Mouse (Mus musculus) stomach, embryonic 14.5 days (tissue): ENCODE data around the gene Cnksr1. TPM values are rescaled to one million over a fixed set of nuclear protein-coding genes. Genes with fewer than 3 reads are reported as not detected.

Source experiments
- ATAC-seq: fragments of 200-750 bp; cut with Nextera tagmentation; 2 replicates; pipeline ENCODE4 v1.8.0; 2017; ENCODE audit warnings: low read depth, moderate TSS enrichment; ENCODE audit not compliant: insufficient number of reproducible peaks, insufficient read depth, low FRiP score
- H3K27ac ChIP-seq: fragments of 300-500 bp; sonication (generic); 2 replicates; pipeline ENCODE4 v1.5.1; 2014; ENCODE audit warnings: mild to moderate bottlenecking, low read length, moderate library complexity, mixed read lengths
- H3K27me3 ChIP-seq: fragments of 300-500 bp; sonication (generic); 2 replicates; pipeline ENCODE4 v1.6.1; 2014; ENCODE audit warnings: low read length, control low read depth, mixed read lengths; ENCODE audit not compliant: control insufficient read depth, insufficient read depth
- H3K36me3 ChIP-seq: fragments of 300-500 bp; sonication (generic); 2 replicates; pipeline ENCODE4 v1.6.1; 2014; ENCODE audit warnings: mild to moderate bottlenecking, control low read depth, low read length, moderate library complexity, mixed read lengths; ENCODE audit not compliant: control insufficient read depth, insufficient read depth
- H3K4me1 ChIP-seq: fragments of 300-500 bp; sonication (generic); 2 replicates; pipeline ENCODE4 v1.6.1; 2014; ENCODE audit warnings: low read length, control low read depth, mixed read lengths; ENCODE audit not compliant: control insufficient read depth, insufficient read depth
- H3K4me2 ChIP-seq: fragments of 300-500 bp; sonication (generic); replicated peaks from 2 replicates; pipeline ENCODE4 v1.6.1; 2014; ENCODE audit warnings: low read depth, low read length, control low read depth
- H3K4me3 ChIP-seq: fragments of 300-500 bp; sonication (generic); 2 replicates; pipeline ENCODE4 v1.5.1; 2014; ENCODE audit warnings: low read depth, low read length, control low read depth
- H3K9ac ChIP-seq: fragments of 300-500 bp; sonication (generic); replicated peaks from 2 replicates; pipeline ENCODE4 v1.6.1; 2014; ENCODE audit warnings: low read depth, mild to moderate bottlenecking, control low read depth, low read length, moderate library complexity, mixed read lengths
- H3K9me3 ChIP-seq: fragments of 300-500 bp; sonication (generic); 2 replicates; pipeline ENCODE4 v1.6.1; 2016; ENCODE audit warnings: low read depth, low read length, control low read depth; ENCODE audit not compliant: control insufficient read depth
- WGBS: fragments of 180-500 bp; shearing (Covaris S2); extraction: QIAGEN DNeasy Blood & Tissue Kit; methylation state at CpG from one replicate; pipeline ENCODE4 v1.1.7; 2014; 5-methylcytosine and 5-hydroxymethylcytosine counted together
- polyA plus RNA-seq: library from polyadenylated mRNA; unstranded; fragments of >200 nt; fragmentation: Nextera tagmentation; extraction: Ambion mirVana; gene quantifications from 2 replicates; pipeline ENCODE4 v1.2.1, GENCODE M21; 2014

Cnksr1 gene
- polyA plus RNA-seq, 1 experiment from 2014 or later, result 6.3 TPM

GRCm38 (mm10) chr4:134255854-134256253 lies 17.7 kb upstream of the Cnksr1 start:
- Histone ChIP-seq H3K4me1 (peaks cover 25% of the 10 kb centered on the region), H3K36me3 (no peaks in the 10 kb centered on the region), H3K4me3 (no peak overlapping the region), H3K27ac (no peak overlapping the region), H3K9me3 (no peaks in the 10 kb centered on the region), H3K4me2 (no peak overlapping the region), H3K9ac (no peak overlapping the region), H3K27me3 (peaks cover 12% of the 10 kb centered on the region; the same call in 1 of the 2 replicates)
- 35% methylated on average over 4 of the region's 4 CpGs for WGBS
- ATAC-seq, result no peak

GRCm38 (mm10) chr4:134254835-134255234 lies 16.6 kb upstream of the Cnksr1 start:
- H3K4me3 ChIP-seq, result no peak overlapping the region
- no peak overlapping the region for H3K9ac ChIP-seq
- H3K9me3 ChIP-seq, result no peaks in the 10 kb centered on the region
- no peaks in the 10 kb centered on the region for H3K36me3 ChIP-seq
- H3K27me3 ChIP-seq, result peaks cover 21% of the 10 kb centered on the region
- H3K4me1 ChIP-seq, result peaks cover 29% of the 10 kb centered on the region
- WGBS, result 60% methylated on average over 3 of the region's 3 CpGs
- H3K27ac ChIP-seq, result no peak overlapping the region
- no peak for ATAC-seq
- no peak overlapping the region for H3K4me2 ChIP-seq

GRCm38 (mm10) chr4:134253722-134254324 lies 15.6 kb upstream of the Cnksr1 start, which contains the start of gene Grrp1:
Grrp1 (minus strand) TSS chr4:134254106.
- Histone ChIP-seq H3K27ac (peak within 1 kb of the TSS; percentile 27; the same call in 1 of the 2 replicates), H3K4me3 (peak within 1 kb of the TSS; percentile 45), H3K4me1 (peaks cover 35% of the 10 kb centered on the region), H3K9me3 (no peaks in the 10 kb centered on the region), H3K36me3 (no peaks in the 10 kb centered on the region), H3K4me2 (peak within 1 kb of the TSS; percentile 98), H3K27me3 (peaks cover 23% of the 10 kb centered on the region), H3K9ac (0 out of 2 replicates have a peak within 1 kb of the TSS, but pooled peaks have one; percentile 4)
- ATAC-seq, result no peak
- WGBS, result 0% methylated on average over 13 of the region's 13 CpGs

- Histone ChIP-seq H3K36me3 (no peaks in the 10 kb centered on the region), H3K4me1 (peaks cover 35% of the 10 kb centered on the region), H3K4me2 (peak overlapping the region; percentile 98), H3K9ac (0 out of 2 replicates have a peak overlapping the region, but pooled peaks have one; percentile 4), H3K27ac (peak overlapping the region; percentile 27; the same call in 1 of the 2 replicates), H3K27me3 (peaks cover 23% of the 10 kb centered on the region), H3K4me3 (peak overlapping the region; percentile 45), H3K9me3 (no peaks in the 10 kb centered on the region)
- ATAC-seq, result no peak
- WGBS, result 19% methylated on average over 15 of the region's 15 CpGs
Measured at GRCm38 (mm10) chr4:134252911-134253721, 14.9 kb upstream of the Cnksr1 start.

GRCm38 (mm10) chr4:134252131-134252910 lies 14.1 kb upstream of the Cnksr1 start:
- Histone ChIP-seq H3K4me1 (peaks cover 35% of the 10 kb centered on the region), H3K27me3 (peaks cover 25% of the 10 kb centered on the region), H3K9me3 (no peaks in the 10 kb centered on the region), H3K4me2 (peak overlapping the region; percentile 98), H3K4me3 (peak overlapping the region; percentile 45), H3K36me3 (no peaks in the 10 kb centered on the region), H3K27ac (no peak overlapping the region), H3K9ac (peak overlapping the region; percentile 52)
- 15% methylated on average over 22 of the region's 22 CpGs for WGBS
- ATAC-seq, result no peak

- WGBS, result under 1% methylated on average over 91 of the region's 91 CpGs
- H3K9ac ChIP-seq, result peak overlapping the region; percentile 52
- H3K4me3 ChIP-seq, result peak overlapping the region; percentile 45
- H3K27me3 ChIP-seq, result peaks cover 25% of the 10 kb centered on the region
- no peak for ATAC-seq
- peaks cover 32% of the 10 kb centered on the region for H3K4me1 ChIP-seq
- no peak overlapping the region for H3K27ac ChIP-seq
- peak overlapping the region; percentile 98 for H3K4me2 ChIP-seq
- H3K9me3 ChIP-seq, result no peaks in the 10 kb centered on the region
- H3K36me3 ChIP-seq, result no peaks in the 10 kb centered on the region
Measured at GRCm38 (mm10) chr4:134251241-134252130, 13.3 kb upstream of the Cnksr1 start.

- peak overlapping the region; percentile 98 for H3K4me2 ChIP-seq
- no peak for ATAC-seq
- peaks cover 25% of the 10 kb centered on the region for H3K27me3 ChIP-seq
- peaks cover 29% of the 10 kb centered on the region for H3K4me1 ChIP-seq
- H3K4me3 ChIP-seq, result peak overlapping the region; percentile 45
- WGBS, result 23% methylated on average over 10 of the region's 10 CpGs
- no peaks in the 10 kb centered on the region for H3K36me3 ChIP-seq
- H3K9ac ChIP-seq, result peak overlapping the region; percentile 52; the same call in 1 of the 2 replicates
- no peak overlapping the region for H3K27ac ChIP-seq
- no peaks in the 10 kb centered on the region for H3K9me3 ChIP-seq
Measured at GRCm38 (mm10) chr4:134250930-134251240, 12.7 kb upstream of the Cnksr1 start.
